Mouse (Mus musculus) olfactory bulb, adult 2 months (tissue): ENCODE results near the gene Bzw2. TPM values are rescaled to one million over a fixed set of nuclear protein-coding genes. Genes with fewer than 3 reads are reported as not detected.

Source experiments
- H3K27ac ChIP-seq: fragments of 200-500 bp; 2 replicates; pipeline ENCODE4 v1.5.1; 2012; ENCODE audit warnings: low read depth, low read length; ENCODE audit not compliant: insufficient read depth
- H3K4me1 ChIP-seq: fragments of 200-500 bp; 2 replicates; pipeline ENCODE4 v1.6.1; 2012; ENCODE audit warnings: low read length; ENCODE audit not compliant: control insufficient read depth, insufficient read depth
- H3K4me3 ChIP-seq: fragments of 200-500 bp; 2 replicates; pipeline ENCODE4 v1.5.1; 2012; ENCODE audit warnings: mild to moderate bottlenecking, low read depth, low read length, moderate library complexity; ENCODE audit not compliant: insufficient read depth
- CTCF ChIP-seq: fragments of 200-500 bp; IDR thresholded peaks from 2 replicates; pipeline ENCODE4 v1.5.1; 2012; ENCODE audit warnings: low read depth, mild to moderate bottlenecking, low read length, moderate library complexity; ENCODE audit not compliant: insufficient read depth
- POLR2A ChIP-seq: fragments of 200-500 bp; IDR thresholded peaks from 2 replicates; pipeline ENCODE4 v1.6.1; 2012; ENCODE audit warnings: mild to moderate bottlenecking, low read depth, low read length, moderate library complexity; ENCODE audit not compliant: insufficient read depth
- WGBS: fragments of 180-500 bp; shearing (Covaris S2); methylation state at CpG from one replicate; pipeline ENCODE4 v1.1.7; 2018; 5-methylcytosine and 5-hydroxymethylcytosine counted together
- polyA plus RNA-seq: library from polyadenylated mRNA; stranded (reverse); fragments of >200 nt; gene quantifications from 2 replicates; pipeline ENCODE4 v1.2.4, GENCODE M21; 2012; ENCODE audit warnings: low replicate concordance; ENCODE audit not compliant: missing spikeins, insufficient read depth, insufficient read length

The Bzw2 gene
- polyA plus RNA-seq, 1 experiment: not detected

DNA sequence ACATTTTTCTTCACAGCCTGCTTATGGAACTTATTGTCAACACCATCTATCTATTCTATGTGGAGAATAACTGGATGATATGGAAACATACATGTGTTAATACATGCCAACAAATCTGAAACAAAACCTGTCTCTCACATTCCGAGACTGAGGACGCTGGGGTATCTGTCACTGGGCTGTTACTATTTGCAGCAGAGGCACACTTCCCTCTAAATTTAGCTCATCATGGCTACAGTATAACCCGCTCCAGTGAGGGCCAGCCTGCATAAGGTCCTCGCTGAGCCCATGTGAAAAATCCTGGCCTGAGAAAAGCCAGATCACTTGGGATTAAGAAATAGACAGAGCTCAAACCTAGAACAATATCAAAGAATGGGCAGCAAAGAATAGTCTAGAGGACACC, 20.7 kb downstream of the Bzw2 start:
- no peak overlapping the region for H3K27ac ChIP-seq
- TF ChIP-seq CTCF (no peak), POLR2A (no peak)
- H3K4me1 ChIP-seq: 0 out of 2 replicates have a peak, but pooled peaks cover 3% of the 10 kb centered on the region
- no peak overlapping the region for H3K4me3 ChIP-seq
- 91% methylated on average over 4 of the region's 4 CpGs for WGBS

DNA sequence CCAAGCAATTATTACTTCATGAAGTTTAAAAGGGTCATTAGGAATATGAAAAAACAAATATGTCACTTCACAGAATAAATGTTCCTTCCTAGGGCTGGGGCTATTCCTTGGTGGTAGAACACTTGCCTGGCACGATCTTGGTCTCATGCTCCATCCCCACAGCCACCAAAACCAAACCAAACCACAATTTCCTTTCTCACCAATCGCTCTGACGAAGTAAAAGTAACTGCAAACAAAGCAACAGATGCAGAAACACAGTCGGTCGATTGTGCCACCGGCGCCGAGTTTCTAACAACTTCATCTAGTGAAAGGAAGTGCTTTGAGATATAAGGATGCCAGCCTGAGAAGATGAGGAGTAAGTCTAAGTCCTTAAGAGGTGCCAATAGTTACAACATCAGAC, 21.6 kb downstream of the Bzw2 start:
- TF ChIP-seq CTCF (no peak), POLR2A (no peak)
- no peak overlapping the region for H3K27ac ChIP-seq
- 0 out of 2 replicates have a peak, but pooled peaks cover 3% of the 10 kb centered on the region for H3K4me1 ChIP-seq
- WGBS: 98% methylated on average over 8 of the region's 8 CpGs
- H3K4me3 ChIP-seq: no peak overlapping the region

DNA sequence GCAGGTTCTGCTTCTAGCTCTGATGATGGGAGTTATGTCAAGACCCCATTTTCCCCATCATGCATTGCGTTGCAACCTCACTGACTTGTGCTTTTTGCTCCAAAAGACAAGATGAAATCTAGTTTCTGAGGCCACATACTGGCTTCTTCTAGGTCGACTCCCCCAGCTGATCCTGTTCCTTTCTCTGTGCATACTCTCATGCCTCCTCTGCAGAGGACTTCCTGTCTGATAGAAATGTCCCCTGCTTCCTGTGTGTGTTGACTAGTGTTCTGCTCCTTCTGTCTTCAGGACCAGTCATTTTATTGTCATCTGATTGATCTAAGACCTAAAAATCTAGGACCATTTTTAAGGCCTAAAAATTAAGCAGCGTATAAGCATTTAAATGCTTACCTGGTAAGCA, 22.5 kb downstream of the Bzw2 start:
- Histone ChIP-seq H3K4me1 (no peaks in the 10 kb centered on the region), H3K4me3 (no peak overlapping the region), H3K27ac (no peak overlapping the region)
- TF ChIP-seq CTCF (no peak), POLR2A (no peak)
- WGBS: 95% methylated on average over 3 of the region's 3 CpGs

DNA sequence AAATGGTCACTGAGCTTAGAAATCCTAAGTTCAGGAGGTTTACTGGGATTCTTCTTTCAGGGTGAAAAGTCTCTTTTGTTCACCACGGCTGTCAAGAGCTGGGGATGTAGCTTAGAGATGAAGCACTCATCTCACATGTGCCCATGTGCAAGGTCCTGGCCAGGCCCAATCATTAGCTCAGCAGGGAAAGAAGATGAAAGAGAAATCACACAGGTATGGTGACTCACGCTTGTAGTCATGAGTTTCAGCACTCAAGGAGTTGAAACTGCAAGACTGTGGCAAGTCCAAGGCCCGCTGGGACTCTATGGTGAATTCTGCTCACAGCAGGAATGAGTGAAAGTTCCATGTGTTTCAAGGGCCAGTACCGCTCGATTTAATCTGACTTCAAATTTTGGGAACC, 23.8 kb downstream of the Bzw2 start:
- 94% methylated on average over 5 of the region's 5 CpGs for WGBS
- Histone ChIP-seq H3K4me1 (no peaks in the 10 kb centered on the region), H3K27ac (no peak overlapping the region), H3K4me3 (no peak overlapping the region)
- TF ChIP-seq CTCF: no peak
- TF ChIP-seq POLR2A: no peak

DNA sequence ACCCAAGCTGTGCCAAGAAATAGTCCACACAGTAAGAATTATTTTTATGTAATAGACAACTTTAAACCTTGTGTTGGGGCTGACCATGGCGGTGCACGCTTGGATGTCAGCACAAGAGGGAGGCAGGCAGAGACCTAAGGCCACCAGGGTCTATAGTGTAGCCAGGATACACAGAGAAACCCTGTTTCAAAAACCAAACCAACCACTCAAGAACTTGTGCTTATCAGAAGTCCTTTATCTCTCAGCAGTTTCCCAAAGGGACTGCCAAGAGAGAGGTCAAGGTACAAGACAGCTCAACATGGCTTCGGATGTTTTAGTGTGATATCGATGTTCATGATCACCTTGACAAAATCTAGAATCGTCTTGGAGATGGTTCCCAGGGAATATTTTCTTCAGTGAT, 24.3 kb downstream of the Bzw2 start:
- Histone ChIP-seq H3K4me1 (no peaks in the 10 kb centered on the region), H3K4me3 (no peak overlapping the region), H3K27ac (no peak overlapping the region)
- TF ChIP-seq POLR2A (no peak), CTCF (no peak)
- WGBS: 95% methylated on average over 5 of the region's 5 CpGs

DNA sequence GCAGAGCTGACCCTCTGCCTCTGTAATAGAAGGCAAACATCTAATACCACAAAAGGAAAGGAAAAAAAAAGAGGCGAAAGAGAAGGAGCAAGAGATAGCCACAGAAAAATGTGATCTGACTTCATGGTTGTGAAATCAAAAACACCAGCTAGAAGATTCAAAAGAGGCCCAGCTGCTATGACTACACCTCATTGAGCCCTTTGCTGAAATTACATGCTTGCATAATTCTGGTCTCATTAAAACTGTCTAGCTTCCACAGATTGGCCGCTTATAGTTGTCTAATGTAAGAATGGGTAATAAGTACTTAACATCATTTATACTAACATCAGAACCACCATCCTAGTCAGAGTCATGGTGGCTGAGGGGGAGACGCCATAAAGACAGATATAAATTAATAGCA, 25.2 kb downstream of the Bzw2 start:
- no peak overlapping the region for H3K4me3 ChIP-seq
- TF ChIP-seq POLR2A (no peak), CTCF (no peak)
- H3K27ac ChIP-seq: no peak overlapping the region
- 65% methylated on average over 3 of the region's 3 CpGs for WGBS
- H3K4me1 ChIP-seq: no peaks in the 10 kb centered on the region

DNA sequence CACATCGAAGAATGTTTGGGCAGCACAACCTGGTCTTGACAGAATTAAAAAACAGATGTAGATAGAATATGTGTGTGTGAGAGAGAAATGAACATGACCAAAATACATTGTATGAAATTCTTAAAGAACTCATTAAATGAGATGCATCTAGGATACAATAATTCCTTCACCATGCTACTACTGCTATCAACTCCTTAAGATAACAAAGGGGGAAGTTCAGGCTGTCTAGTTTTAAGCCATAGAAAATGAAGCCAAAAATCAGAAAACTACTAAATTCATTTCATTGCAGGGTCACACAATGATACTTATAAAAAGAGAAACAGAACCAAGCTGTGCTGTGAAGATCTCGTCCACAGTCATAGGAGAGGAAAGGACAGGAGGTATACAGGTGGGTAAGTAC, 25.6 kb downstream of the Bzw2 start:
- no peak for TF ChIP-seq POLR2A
- TF ChIP-seq CTCF: no peak
- Histone ChIP-seq H3K27ac (no peak overlapping the region), H3K4me1 (no peaks in the 10 kb centered on the region), H3K4me3 (no peak overlapping the region)
- 96% methylated on average over 2 of the region's 2 CpGs for WGBS

DNA sequence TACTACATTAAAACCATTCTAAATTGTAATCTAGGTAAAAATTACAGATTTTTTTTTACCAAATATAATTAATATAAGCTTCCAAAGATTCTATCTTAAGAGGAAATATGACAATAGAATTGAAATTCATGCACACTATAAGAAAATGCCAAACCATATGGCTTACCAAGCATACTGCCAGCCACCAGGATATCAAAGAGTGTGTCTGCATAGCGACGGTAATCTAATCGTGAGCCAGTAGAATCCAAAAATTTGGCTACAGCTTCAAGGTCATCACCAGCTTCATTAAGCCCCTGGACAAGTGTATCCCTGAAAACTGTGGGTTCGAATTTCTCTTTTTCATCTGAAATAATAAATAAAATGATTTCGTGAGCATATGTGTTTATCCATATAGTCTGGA, 28.1 kb downstream of the Bzw2 start:
- Histone ChIP-seq H3K4me3 (no peak overlapping the region), H3K4me1 (no peaks in the 10 kb centered on the region), H3K27ac (no peak overlapping the region)
- 96% methylated on average over 5 of the region's 5 CpGs for WGBS
- TF ChIP-seq POLR2A (no peak), CTCF (no peak)

DNA sequence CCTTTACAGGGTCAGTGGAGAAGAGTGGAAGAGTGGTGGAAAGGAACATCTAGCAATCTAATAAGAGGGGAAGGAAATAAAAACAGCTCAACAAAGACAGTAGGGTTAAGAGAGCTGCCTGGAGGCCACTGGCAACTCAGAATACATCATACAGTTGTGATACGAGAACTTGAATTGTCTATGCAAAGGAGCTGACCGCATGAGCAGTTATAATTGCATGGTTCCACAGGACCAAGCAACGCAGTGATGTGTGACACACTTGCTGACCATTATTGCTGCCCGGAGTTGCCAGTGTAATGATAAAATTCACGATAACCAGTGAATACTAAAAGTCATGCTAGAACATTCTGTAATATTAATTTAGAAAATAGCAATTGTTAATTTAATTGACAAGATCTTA, 31.8 kb downstream of the Bzw2 start:
- TF ChIP-seq CTCF (no peak), POLR2A (no peak)
- Histone ChIP-seq H3K27ac (no peak overlapping the region), H3K4me3 (no peak overlapping the region), H3K4me1 (no peaks in the 10 kb centered on the region)
- WGBS: 95% methylated on average over 5 of the region's 5 CpGs

DNA sequence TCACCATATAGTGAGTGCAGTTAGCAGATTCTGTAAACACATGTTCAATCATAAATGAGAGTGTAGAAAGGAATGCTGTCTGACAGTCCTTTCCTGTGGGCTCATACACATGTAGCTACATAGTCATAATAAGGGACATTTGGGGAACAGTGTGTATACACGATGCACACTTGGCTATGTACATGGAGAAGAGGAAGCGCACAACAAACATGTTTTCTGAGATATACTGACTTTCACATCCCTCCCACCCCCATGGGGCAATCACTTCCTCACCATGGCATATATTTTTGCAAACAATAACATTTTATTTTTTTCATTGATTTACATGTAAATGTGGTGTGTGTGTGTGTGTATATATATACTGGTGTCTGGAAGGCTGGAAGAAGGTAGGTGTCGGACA, 38.6 kb downstream of the Bzw2 start:
- H3K4me1 ChIP-seq: no peaks in the 10 kb centered on the region
- WGBS: 95% methylated on average over 3 of the region's 3 CpGs
- no peak overlapping the region for H3K27ac ChIP-seq
- TF ChIP-seq CTCF (no peak), POLR2A (no peak)
- no peak overlapping the region for H3K4me3 ChIP-seq

DNA sequence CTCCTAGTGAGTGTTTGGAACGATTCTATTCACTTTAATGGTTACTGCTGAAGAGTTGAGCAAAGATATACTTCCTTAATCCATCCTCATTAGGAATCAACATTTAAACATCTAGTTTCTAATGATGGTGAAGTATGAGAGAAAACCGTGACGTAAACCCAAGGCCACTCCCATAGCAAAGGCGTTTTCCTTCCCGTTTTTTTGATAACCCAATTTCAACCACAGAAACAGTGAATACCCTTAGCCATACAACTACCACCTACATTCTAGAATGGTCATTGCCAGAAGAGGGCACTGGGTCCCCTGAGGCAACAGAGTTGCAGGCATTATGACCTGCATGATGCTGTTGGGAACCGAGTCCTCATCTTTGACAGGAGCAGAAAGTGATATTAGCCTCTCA, 40.7 kb downstream of the Bzw2 start:
- 95% methylated on average over 6 of the region's 6 CpGs for WGBS

More for the DNA sequence above, 40.7 kb downstream of the Bzw2 start:
- Histone ChIP-seq H3K4me3 (no peak overlapping the region), H3K27ac (no peak overlapping the region), H3K4me1 (no peaks in the 10 kb centered on the region)
- TF ChIP-seq POLR2A: no peak
- TF ChIP-seq CTCF: no peak
